Mouse (Mus musculus): ENCODE results near the gene Susd3.

Gene Susd3

DNA sequence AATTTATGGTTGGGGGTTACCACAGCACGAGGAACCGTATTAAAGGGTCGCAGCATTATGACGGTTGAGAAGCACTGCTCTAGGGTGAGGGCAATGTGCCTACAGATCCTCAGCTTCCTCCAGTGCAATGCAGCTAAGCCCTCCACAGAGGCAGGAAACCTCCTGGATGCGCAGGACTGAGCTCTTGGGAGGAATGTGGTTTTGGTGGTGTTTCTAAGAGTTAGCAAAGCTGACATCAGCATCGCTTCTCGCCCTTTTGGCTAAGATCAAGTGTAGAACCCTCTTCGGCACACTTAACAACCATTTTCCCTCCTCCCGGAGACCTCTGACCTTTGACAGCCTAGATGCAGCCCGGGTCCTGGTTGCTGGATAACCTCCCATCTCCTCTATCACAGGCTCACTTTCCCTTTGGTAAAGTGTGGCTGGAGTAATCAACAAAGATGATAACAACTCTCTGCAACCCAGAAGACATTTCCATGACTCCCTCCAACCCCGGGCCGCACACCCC, 1.2 kb downstream of the Susd3 start:
- DNase-seq (ENCODE audit: low read depth in 2 of 2, low spot score in 2 of 2) = peak in 1 of 2 experiments; percentile 42

DNA sequence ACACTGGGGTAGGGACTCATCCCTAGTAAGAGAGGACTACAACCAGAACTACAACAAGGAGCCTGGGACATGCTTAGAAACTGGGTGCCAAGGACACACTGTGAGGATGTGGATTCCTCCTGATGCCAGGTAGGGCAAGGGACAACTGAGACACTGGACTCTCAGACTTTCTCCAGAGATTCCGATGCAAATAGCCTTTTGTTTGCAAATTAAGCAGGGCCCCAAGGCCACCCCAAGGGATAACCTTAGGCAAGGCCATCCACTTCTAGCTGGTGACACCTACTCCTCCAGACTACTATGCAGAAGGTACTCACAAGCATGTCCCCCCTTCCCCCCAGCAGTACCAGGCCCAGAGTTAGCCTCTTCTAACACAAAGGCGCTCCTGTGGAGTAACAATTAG, 1.9 kb downstream of the Susd3 start:
- no peak for DNase-seq (ENCODE audit: low read depth in 2 of 2, low spot score in 2 of 2)

DNA sequence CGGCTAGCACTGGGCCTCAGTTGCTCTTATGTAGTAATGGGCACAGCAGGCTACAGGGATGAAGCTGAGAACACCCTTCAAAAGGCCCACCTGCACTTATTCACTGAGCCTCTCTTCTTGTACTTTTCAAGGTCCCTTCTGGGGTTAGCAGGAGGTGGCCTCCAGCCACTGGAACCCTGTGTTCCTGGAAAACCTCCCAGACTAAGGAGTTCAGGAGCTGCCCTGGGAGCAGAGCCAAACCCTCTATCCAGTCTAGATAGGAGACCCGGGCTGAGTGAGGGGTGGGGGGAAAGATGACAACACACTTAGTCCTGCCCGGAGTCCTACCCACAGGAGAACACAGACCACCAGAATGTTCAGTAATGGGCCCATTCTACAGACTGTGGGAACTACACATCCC, 2.5 kb downstream of the Susd3 start:
- no peak for DNase-seq (ENCODE audit: low read depth in 2 of 2, low spot score in 2 of 2)

DNA sequence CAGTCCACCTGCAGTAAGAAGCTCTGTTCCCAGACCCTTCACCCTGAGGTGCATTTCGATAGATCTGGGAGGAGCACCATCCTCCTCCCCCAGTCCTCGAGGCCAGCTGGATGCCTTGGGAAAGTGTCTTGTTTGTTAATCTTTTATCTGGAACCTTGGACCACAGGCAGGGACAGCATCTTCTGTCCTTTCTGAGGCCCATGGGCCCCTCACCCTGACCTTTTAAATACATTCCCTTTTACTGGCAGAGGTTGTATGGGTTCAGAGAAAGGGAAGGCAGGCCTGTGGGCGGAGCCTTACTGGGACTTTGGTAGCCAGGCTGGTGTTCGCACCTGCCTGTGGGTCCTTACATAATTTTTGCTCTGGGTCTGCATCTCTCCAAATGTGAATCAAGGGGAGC, 3.3 kb downstream of the Susd3 start:
- no peak for DNase-seq (ENCODE audit: low read depth in 2 of 2, low spot score in 2 of 2)

DNA sequence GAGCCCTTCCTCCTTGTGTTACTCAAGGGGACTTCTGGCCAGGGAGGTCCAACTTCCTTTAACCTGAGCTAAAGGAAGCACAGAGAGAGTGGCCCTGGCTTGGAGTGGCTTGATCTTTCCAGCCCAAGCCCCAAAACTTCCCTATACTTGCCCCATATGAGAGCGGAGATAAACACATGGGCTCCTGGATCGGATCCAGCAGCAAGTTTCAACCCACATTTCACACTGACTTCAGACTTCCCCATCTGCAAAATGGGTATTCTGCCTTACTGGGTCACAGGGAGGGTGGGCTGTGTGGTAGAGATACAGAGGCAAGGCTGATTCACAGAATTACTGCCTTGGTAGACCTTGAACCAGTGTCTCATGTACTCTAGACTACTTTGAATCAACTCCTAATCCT, 5.0 kb downstream of the Susd3 start:
- no peak for DNase-seq (ENCODE audit: low read depth in 2 of 2, low spot score in 2 of 2)

DNA sequence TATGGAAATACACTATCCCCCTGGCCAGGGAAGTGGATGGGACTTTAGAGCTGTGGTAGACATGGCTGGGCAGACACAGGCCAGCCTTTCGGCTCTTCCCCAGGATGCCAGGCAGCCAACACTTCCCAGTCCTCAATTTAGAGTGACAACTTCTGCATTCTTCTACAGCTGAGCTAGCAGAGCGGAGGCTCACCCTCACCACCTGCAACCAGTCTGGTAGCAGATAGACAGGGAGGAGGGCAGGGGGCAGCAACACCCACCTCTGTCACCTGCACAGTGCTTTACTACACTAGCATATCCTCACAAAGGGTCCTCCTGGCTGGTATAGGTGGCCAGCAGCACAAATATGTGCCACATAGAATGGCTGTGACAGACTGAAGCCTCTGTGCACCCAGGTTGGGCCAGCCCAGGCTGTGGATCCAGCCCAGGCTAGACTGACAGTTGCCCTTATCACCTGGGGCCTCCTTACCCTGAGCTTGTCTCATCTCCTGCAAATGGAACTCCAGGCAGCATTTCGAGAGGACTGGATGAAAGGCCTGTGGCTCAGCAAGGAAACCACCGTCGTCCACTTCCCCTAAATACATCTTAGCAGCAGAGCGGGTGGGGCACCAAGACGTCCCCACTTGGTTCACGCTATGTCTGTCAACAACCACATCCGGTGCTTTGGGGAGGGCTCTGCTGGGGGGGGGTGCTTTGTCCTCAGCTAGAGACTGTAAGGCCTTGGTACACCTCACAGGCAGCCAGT, 6.0 kb downstream of the Susd3 start:
- peak; percentile 85 to 87 for DNase-seq (ENCODE audit: low read depth in 2 of 2, low spot score in 2 of 2)

DNA sequence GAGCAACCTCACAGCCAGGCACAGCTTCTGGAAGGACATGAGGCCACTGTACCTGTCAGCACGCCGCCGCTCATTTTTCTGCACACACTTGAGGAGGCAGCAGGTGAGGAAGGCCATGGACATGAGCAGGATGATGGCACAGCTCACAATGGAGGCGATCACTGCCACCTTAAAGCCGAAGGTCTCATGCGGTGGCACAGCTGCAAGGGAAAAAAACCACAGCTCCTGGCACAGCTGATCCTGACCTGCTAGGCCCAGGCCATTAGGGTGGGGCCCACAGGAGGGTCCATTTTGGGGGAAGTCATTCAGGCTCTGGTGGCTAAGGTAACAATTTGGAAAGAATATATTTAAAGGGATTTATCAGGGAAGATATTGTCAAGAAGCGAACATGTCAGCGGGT, 9.8 kb downstream of the Susd3 start:
- DNase-seq (ENCODE audit: low read depth in 2 of 2, low spot score in 2 of 2) = no peak

DNA sequence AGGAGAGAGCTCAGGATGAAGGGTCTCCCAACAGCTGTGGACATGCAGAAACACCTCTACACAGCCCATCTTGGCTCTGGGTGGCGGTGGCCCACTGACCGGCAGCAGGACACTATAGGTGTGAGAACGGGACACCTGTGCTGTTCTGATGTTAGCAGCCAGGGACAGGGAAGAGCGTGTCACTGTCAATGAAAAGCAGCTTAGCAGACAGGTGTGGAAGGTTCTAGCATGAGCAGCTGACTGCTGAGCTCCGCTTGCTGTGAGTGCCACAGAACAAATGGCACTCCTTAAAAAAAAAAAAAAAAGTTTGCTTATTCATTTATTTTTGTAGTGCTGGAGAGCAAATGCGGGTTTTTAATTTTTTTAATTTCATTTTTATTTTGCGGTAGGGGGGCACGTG, 10.9 kb downstream of the Susd3 start:
- no peak for DNase-seq (ENCODE audit: low read depth in 2 of 2, low spot score in 2 of 2)

DNA sequence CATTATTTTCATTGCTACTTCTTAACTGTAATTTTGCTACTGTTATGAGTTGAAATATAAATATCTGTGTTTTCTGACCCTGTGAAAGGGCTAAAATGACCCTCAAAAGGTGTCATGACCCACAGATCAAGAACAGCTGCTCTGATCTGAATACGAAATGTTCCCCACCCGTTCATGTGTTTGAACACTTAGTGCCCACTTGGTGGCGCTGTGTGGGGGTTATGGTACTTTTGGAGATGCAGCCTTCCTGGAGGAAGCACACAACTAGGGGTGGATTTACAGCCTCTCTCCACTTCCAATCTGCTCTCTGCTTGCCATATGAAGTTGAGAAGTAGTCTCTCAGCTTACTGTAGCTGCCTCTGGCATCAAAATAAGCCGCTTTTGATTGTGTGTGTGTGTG, 13.8 kb downstream of the Susd3 start:
- no peak for DNase-seq (ENCODE audit: low read depth in 2 of 2, low spot score in 2 of 2)

DNA sequence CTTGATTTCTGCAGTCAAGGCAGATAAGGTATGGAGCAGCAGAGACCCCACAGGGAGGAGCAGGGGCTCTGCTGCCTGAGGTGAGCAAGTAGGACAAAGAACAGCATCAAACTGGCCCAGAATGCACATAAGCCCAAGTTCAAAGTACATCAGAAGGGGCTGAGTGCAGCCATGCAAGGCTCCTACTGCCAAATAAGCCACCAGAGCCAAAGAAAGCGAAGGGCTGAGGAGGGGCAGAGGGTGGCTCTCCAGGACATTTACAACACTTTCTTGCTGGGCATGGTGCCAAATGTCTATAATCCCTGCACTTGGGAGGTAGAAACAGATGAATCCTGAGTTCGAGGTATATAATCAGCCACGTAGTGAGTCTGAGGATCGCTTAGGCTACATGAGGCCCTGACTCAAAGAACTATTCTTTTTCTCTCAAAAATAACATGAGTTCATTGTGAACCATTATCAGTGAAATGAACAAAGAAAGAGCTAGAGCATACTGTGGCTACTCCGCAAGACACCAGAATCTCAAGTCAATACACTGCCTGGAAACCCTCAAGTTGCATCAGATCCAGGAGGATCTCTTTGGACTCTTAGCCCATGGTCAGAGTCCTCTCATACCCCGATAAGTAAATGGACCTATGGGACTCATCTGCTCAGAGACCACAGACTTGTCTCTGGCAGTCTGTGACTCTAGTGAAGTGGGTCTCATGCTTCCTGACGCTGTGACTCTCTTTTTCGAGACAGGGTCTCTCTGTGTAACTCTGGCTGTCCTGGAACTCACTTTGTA, 14.5 kb downstream of the Susd3 start:
- DNase-seq (ENCODE audit: low read depth in 2 of 2, low spot score in 2 of 2) = no peak

DNA sequence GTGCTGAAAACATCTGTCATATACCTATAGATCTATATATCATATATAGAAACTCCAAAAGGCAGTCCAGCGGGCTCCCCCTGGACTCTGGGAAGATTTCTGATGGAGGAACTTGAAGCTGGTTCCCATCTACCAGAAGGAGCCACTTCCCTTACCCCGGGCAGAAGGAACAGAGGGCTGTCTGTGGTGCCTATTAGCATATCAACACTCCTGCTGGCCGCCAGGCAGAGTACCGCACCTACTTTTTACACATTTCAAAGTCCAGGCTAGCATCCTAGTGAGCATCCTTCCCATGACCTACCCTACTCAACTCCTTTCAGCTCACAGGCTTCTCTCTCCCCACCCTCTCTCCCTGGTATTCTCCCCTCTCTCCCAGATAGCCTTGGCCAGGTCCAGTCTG, 22.9 kb downstream of the Susd3 start:
- no peak for DNase-seq (ENCODE audit: low read depth in 2 of 2, low spot score in 2 of 2)

DNA sequence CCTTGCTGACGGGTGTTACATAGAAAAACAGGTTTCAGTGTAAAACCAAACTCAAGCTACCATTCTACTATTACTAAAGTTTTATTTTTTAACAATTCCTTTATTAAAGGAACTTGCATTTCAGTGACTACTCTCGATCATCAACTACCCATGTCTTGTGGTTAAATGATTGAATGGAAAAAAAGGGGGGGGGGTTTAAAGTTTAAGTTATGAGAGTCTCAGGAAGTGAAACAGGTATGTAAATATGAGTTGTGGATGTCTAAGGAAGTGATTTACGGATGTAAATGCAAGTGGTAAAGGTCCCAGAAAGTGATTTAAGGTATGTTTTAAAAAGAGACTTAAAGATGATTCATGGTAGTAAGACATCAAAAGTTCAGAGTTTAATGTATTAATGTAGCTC, 23.3 kb downstream of the Susd3 start:
- DNase-seq (ENCODE audit: low read depth in 2 of 2, low spot score in 2 of 2) = no peak

DNA sequence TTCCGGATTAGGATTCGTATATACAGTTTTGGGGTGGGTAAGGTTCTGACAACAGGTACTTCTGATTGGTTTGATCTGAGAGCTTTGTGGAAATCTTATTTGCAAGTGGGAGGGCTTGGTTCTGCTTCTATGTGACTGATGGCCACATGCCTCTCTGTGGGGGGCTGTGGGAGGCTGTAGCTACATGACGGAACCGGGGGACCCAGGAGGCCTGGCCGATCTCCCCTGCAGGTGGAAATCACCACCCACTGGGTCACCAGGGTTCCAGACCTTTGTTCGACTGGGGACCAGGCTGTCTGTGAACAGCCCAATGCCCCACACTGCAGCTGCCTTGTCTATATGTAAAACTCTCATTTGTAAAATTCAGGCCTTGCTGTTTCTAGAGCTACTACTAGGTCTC, 23.8 kb downstream of the Susd3 start:
- no peak for DNase-seq (ENCODE audit: low read depth in 2 of 2, low spot score in 2 of 2)

DNA sequence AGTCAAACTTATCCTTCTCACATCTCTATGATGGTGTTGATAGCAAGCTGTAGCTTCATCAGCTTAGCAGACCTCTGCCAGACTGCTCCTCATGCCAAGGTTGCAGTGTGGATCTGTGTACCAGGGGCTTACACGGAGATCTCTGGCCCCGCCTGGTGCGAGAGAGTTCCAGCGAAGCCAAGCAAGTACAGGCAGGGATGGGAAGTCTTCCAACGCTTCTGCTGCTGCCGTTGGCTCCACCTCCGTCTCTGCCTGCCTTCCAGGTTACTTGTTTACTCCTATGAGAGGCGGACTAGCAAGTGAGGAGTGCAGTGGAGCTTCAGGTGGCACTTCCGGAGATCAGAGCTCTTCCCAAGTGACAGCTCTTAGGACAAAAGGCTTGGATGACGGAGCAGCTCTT, 24.2 kb downstream of the Susd3 start:
- no peak for DNase-seq (ENCODE audit: low read depth in 2 of 2, low spot score in 2 of 2)

DNA sequence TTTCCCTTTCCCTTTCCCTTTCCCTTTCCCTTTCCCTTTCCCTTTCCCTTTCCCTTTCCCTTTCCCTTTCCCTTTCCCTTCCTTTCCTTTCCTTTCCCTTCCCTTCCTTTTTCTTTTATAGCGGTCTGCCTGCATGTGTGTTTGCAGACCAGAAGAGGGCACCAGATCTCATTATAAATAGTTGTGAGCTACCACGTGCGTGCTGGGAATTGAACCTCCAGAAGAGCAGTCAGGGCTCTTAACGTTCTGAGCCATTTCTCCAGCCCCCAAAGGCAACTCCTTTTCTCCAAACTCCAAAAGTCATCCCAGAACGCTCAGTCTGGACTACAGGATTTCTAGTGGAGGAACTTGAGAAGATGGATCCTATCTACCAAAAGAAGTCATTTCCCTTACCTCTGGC, 27.6 kb downstream of the Susd3 start:
- no peak for DNase-seq (ENCODE audit: low read depth in 2 of 2, low spot score in 2 of 2)

DNA sequence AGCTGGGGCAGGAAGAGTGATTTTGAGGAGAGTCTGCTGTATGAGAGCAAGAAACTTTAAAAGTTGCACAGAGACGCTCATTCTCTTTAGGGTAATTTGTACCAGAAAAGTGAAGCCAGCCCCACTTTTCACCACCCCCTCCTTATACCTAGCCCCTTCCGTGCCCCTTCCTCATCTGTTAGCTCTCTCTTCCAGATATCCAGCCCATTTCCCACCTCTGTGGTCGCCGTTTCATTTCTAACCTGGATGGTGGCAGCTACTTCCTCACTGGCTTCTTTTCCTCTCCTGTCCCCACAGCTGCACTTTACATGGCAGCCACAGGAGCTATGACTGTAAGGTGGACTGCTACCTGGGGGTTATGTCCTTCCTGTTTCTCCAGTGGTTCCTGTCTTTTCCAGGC, 29.1 kb downstream of the Susd3 start:
- DNase-seq (ENCODE audit: low read depth in 2 of 2, low spot score in 2 of 2) = no peak

DNA sequence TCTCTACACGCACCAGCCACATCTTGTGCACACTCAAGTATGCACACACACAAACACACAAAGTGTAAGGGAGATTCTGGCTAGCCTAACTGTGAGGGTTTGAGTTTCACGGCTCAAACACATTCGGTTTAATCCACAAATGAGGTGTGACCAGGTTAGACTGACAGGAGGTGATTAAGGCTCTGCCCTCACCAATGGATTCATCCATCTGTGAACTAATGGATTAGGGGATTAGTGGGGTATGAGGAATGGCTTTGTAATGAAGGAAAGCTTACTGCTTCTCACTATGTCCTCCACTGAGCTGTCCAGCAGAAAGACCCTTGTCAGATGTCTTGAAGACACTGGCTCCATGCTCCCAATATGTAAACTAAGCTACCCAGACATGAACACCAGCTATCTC, 29.9 kb downstream of the Susd3 start:
- DNase-seq (ENCODE audit: low read depth in 2 of 2, low spot score in 2 of 2) = no peak

DNA sequence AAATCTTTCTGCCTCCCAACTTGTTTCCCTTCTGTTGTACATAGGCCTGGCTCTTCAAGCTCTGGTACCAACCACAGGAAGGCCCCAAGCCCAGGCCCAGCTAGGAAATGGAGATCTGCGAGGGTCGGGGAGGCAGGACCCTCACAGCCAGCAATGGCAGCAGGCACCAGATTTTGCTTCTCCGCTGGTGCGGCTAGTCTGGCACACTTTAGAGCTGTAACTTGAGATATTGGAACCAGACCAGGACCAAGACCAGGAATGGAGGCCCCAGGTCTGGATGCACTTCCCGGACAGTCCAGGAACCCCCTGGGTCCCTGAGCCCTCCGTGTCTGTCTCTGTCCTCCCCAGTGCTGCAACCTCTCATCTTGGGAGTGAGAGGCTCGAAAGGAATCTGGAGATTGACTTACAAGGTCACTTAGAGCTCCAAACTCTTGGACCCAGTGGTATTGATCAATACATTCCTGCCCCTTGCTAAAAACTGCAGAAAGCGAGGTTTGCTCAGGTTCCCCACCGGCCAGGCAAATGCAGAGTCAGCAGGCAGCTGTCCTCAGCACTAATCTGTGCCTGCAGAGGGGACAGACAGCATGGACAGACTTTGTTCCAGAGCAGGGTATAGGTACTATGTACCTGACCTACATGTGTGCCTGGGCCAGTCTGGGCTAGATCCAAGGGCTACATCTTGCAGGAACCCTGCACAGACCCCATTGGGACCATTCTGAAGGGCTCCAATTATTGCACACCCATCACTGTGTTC, 31.5 kb downstream of the Susd3 start:
- DNase-seq (ENCODE audit: low read depth in 2 of 2, low spot score in 2 of 2) = no peak

DNA sequence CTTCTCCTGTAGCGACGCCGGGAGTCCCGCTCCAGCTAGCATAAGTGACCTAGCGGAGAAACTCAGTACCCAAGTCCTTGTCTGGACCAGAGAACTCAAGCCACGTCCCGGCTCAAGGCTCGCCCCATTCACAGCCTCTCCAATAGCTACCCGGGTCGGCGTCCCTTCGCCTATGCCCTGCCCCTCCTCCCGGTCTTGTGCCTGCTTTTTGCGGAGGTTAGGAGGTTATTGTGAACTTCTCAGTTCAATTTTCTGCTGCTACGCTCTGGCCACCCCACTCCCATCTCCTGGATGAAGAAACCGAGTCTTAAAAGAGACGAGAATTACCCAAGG, 32.3 kb downstream of the Susd3 start:
- DNase-seq (ENCODE audit: low read depth in 2 of 2, low spot score in 2 of 2) = no peak

DNA sequence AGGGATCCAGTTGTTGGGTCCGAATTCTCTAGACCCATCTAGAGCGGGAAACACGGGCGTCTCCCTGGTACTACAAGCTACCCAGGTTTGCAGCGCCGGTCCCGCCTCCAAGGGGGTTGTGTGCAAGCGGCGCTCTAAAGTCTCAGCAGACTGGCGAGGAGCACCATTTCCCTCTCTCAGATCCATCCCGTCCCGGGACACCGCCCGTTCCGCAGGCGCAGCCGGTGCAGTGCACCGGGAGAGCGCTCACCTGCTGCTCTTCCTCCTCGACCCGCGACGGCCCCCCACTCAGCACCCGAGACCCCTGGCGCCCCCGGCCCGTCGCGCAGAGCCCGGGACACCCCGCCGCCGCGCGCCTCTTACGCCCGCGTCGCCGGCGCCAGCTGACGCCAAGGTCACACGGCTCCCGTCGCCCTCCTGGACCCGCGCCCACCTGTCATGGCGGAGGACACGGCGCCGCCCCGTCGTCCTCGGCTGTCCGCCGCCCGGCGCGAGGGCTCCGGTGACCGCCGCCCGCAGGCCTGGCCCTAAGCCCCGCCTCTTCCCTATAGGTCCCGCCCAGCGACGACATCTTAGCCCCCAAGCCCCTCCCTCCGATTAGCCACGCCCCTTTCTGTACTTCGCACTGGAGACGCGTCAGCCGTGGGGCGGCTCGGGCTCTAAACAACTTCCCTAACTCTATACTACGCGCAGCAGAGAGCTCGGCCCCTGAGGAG, 32.8 kb downstream of the Susd3 start, which contains the start of gene Card19:
Card19 (minus strand) TSS at position 534 of the 716 bp plus-strand sequence.
- DNase-seq (ENCODE audit: low read depth in 2 of 2, low spot score in 2 of 2) = peak; percentile 95 to 98

DNA sequence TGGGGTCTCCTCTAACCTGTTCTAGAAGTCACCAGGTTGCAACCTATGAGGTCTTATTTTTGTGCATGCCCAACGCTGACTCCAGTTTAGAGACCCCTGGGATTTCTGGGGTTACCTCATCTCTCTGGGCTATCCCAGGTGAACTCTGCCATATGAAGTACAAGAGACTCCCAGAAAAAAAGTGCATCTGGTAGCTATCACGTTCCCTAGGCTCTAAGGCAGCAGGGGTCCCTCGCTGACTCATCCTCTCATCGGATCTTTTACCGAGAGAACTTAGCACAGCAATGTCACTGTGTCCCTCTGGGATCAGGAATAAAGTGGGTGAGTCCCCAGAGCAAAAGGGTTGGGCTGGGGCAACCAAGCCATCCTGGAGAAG, 33.4 kb downstream of the Susd3 start:
- DNase-seq (ENCODE audit: low read depth in 2 of 2, low spot score in 2 of 2) = no peak

All from CD8-positive naive resting alpha-beta T cell, adult 2 months (primary cell).